Mouse (Mus musculus): Measurements from ENCODE around the gene Gm11127. TPM values are rescaled to one million over a fixed set of nuclear protein-coding genes. Genes with fewer than 3 reads are reported as not detected.

Gene Gm11127
- polyA plus RNA-seq, 1 experiment, result 53.0 TPM

Other genes starting within 250 kb of the Gm11127 start
- 11.4 and 11.6 TPM in 2 replicates for gene Ier3, start 236.7 kb downstream of the Gm11127 start, polyA plus RNA-seq (2012; rRNA removed)
- gene Flot1, start 235.1 kb downstream of the Gm11127 start, polyA plus RNA-seq (2012; rRNA removed), result 43.1 and 54.2 TPM in 2 replicates
- gene Tubb5, start 220.1 kb downstream of the Gm11127 start, polyA plus RNA-seq (2012; rRNA removed), result 271 and 306 TPM in 2 replicates
- 4.8 and 7.8 TPM in 2 replicates for gene Mdc1, start 216.9 kb downstream of the Gm11127 start, polyA plus RNA-seq (2012; rRNA removed)
- 24.8 and 27.0 TPM in 2 replicates for gene Nrm, start 197.1 kb downstream of the Gm11127 start, polyA plus RNA-seq (2012; rRNA removed)
- 26.7 and 27.5 TPM in 2 replicates for gene Ppp1r18, start 192.8 kb downstream of the Gm11127 start, polyA plus RNA-seq (2012; rRNA removed)
- 67.2 and 82.6 TPM in 2 replicates for gene Dhx16, start 178.6 kb downstream of the Gm11127 start, polyA plus RNA-seq (2012; rRNA removed)
- gene 2310061I04Rik, start 160.9 kb downstream of the Gm11127 start, polyA plus RNA-seq (2012; rRNA removed), result 76.6 and 84.9 TPM in 2 replicates
- 20.0 and 45.4 TPM in 2 replicates for gene Atat1, start 148.3 kb downstream of the Gm11127 start, polyA plus RNA-seq (2012; rRNA removed)
- 111 and 131 TPM in 2 replicates for gene Mrps18b, start 142.0 kb downstream of the Gm11127 start, polyA plus RNA-seq (2012; rRNA removed)
- 28.7 and 36.9 TPM in 2 replicates for gene Ppp1r10, start 141.9 kb downstream of the Gm11127 start, polyA plus RNA-seq (2012; rRNA removed)
- gene Abcf1, start 88.6 kb downstream of the Gm11127 start, polyA plus RNA-seq (2012; rRNA removed), result 82.6 and 83.9 TPM in 2 replicates
- 23.6 and 24.7 TPM in 2 replicates for gene Gnl1, start 78.5 kb downstream of the Gm11127 start, polyA plus RNA-seq (2012; rRNA removed)
- 13.8 and 14.5 TPM in 2 replicates for gene Prr3, start 78.1 kb downstream of the Gm11127 start, polyA plus RNA-seq (2012; rRNA removed)
- gene H2-T24, start 37.8 kb downstream of the Gm11127 start, polyA plus RNA-seq (2012; rRNA removed), result 1.6 and 2.8 TPM in 2 replicates
- gene H2-T23, start 25.5 kb downstream of the Gm11127 start, polyA plus RNA-seq (2012; rRNA removed), result 386 and 571 TPM in 2 replicates
- gene H2-T22, start 15.6 kb downstream of the Gm11127 start, polyA plus RNA-seq (2012; rRNA removed), result 59.7 and 67.2 TPM in 2 replicates
- 0.07 TPM in 1 of 2 replicates, not detected in the other for gene Gm6034, start 15.4 kb downstream of the Gm11127 start, polyA plus RNA-seq (2012; rRNA removed)
- gene Gm19684, start 63.3 kb upstream of the Gm11127 start, polyA plus RNA-seq (2012; rRNA removed), result 0.15 and 0.33 TPM in 2 replicates
- gene Gm7030, start 71.1 kb upstream of the Gm11127 start, polyA plus RNA-seq (2012; rRNA removed), result 7.1 and 18.3 TPM in 2 replicates
- 58.6 and 119 TPM in 2 replicates for gene Gm8909, start 110.2 kb upstream of the Gm11127 start, polyA plus RNA-seq (2012; rRNA removed)
- 73.6 and 140 TPM in 2 replicates for gene H2-T3, start 131.9 kb upstream of the Gm11127 start, polyA plus RNA-seq (2012; rRNA removed)
- gene Rpp21, start 199.7 kb upstream of the Gm11127 start, polyA plus RNA-seq (2012; rRNA removed), result 105 and 123 TPM in 2 replicates
- gene Trim39, start 213.9 kb upstream of the Gm11127 start, polyA plus RNA-seq (2012; rRNA removed), result 7.9 and 12.3 TPM in 2 replicates
- gene H2-M10.2, start 228.1 kb upstream of the Gm11127 start, polyA plus RNA-seq (2012; rRNA removed), result not detected in 2 replicates